Mouse (Mus musculus): ENCODE measurements around the gene Tnfsf14. TPM values are rescaled to one million over a fixed set of nuclear protein-coding genes. Genes with fewer than 3 reads are reported as not detected.

Gene Tnfsf14
- total RNA-seq, 2 experiments from 2014 or later: not detected

DNA sequence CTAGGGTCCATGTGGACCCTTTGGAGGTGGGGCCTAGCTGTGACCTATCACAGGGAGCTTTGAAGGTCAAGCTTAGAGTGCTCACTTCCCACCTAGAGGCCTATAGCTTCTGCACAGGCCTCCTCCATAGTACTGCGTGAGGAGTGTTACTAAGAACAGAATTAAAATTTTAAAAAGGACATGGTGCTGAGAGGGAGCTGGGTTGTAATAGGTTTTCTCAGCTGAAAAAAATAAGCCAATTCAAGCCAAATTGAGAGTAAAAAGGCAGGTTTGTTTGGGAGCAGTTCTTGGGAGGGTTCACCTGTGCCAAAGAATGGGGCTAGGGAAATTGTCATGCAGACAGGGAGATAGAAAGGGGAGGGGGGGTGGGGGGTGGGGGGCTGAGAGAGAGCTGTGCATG, 48.9 kb downstream of the Tnfsf14 start:
- intact Hi-C loops (cut with DNase I): no loop called here
- Histone ChIP-seq H3K4me3 (no peak overlapping the region), H3K27ac (no peak overlapping the region)
- DNase-seq: no peak
- TF ChIP-seq CTCF (IDR thresholded peaks at IDR 0.05): no peak

DNA sequence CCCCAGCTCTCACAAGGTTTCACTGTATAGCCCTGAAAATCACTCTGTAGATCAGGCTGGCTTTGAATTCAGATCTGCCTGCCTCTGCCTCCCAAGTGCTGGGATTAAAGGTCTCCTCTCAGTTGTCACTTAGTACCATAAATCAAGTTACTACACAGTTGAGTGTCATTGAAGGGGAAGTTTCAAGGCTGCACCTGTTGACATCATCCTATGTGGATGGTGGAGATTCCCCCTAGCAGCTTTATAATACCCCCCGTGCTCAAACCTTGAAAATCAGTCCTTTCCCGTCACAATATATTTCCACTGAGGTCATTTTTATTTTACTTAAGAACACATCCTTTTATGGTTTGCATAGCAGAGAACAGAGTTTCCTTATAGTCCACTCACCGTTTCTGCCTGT, 50.3 kb downstream of the Tnfsf14 start:
- intact Hi-C loops (cut with DNase I): no loop called here
- no peak overlapping the region for H3K27ac ChIP-seq

DNA sequence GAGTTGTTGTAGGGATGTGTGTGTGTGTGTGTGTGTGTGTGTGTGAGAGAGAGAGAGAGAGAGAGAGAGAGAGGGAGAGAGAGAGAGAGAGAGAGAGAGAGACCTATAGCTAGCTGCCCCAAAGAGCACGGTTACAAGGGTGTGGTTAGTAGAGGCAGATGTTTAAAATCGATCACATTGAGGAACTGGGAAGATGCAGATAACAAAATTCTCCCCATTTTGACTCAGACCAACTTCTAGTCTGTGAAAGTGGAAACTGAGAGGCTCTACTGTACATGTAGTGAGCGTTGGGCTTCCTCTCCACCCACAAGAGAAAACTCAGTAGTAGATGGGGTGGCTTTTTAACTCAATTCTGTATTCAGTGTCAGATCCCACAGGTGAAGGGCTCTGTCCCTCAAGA, 54.3 kb downstream of the Tnfsf14 start:
- no peak for TF ChIP-seq CTCF (IDR thresholded peaks at IDR 0.05)
- DNase-seq: no peak
- intact Hi-C loops (cut with DNase I): no loop called here
- H3K27ac ChIP-seq: no peak overlapping the region
- H3K4me3 ChIP-seq: no peak overlapping the region

More for the DNA sequence above, 50.3 kb downstream of the Tnfsf14 start:
- DNase-seq: no peak
- no peak for TF ChIP-seq CTCF (IDR thresholded peaks at IDR 0.05)
- H3K4me3 ChIP-seq: no peak overlapping the region

Small RNA genes lying within 50 kb of the gene (microRNA-seq; reads per million reads assigned to microRNA genes)
- not detected for gene Mir6978

Other genes starting within 250 kb of the Tnfsf14 start
- not detected for gene Acer1, start 212.1 kb downstream of the Tnfsf14 start, total RNA-seq (2021)
- 10 to 100 TPM; 33.8 to 40.7 TPM for gene Clpp, start 203.9 kb downstream of the Tnfsf14 start, total RNA-seq (2021)
- gene Alkbh7, start 196.8 kb downstream of the Tnfsf14 start, total RNA-seq (2021): 10 to 100 TPM; 21.8 to 30.4 TPM
- not detected for gene Pspn, start 194.2 kb downstream of the Tnfsf14 start, total RNA-seq (2021)
- 10 to 100 TPM; 15.4 to 17.9 TPM for gene Gtf2f1, start 182.9 kb downstream of the Tnfsf14 start, total RNA-seq (2021)
- gene Gm17949, start 182.7 kb downstream of the Tnfsf14 start, total RNA-seq (2021): not detected
- 10 to 100 TPM; 26.6 to 30.5 TPM for gene Khsrp, start 162.7 kb downstream of the Tnfsf14 start, total RNA-seq (2021)
- not detected for gene Slc25a41, start 152.5 kb downstream of the Tnfsf14 start, total RNA-seq (2021)
- gene Crb3, start 135.1 kb downstream of the Tnfsf14 start, total RNA-seq (2021): not detected
- 10 to 100 TPM; 34.4 to 52.2 TPM for gene Slc25a23, start 134.3 kb downstream of the Tnfsf14 start, total RNA-seq (2021)
- under 1 TPM; 0.22 to 0.56 TPM for gene Dennd1c, start 115.7 kb downstream of the Tnfsf14 start, total RNA-seq (2021)
- 1 to 10 TPM in 1 of 2 experiments, under 1 TPM in 1; 0.64 to 1.7 TPM for gene Tubb4a, start 106.4 kb downstream of the Tnfsf14 start, total RNA-seq (2021)
- gene Tnfsf9, start 88.9 kb downstream of the Tnfsf14 start, total RNA-seq (2021): under 1 TPM; 0.47 to 0.61 TPM
- not detected for gene Cd70, start 44.4 kb downstream of the Tnfsf14 start, total RNA-seq (2021)
- 10 to 100 TPM; 10.3 to 24.5 TPM for gene C3, start 34.0 kb upstream of the Tnfsf14 start, total RNA-seq (2021)
- 10 to 100 TPM; 24.0 to 24.4 TPM for gene Gpr108, start 54.3 kb upstream of the Tnfsf14 start, total RNA-seq (2021)
- gene Trip10, start 55.3 kb upstream of the Tnfsf14 start, total RNA-seq (2021): 100 to 1,000 TPM; 170 to 176 TPM
- gene Vav1, start 84.9 kb upstream of the Tnfsf14 start, total RNA-seq (2021): under 1 TPM; 0.46 to 0.56 TPM
- gene Adgre1, start 164.5 kb upstream of the Tnfsf14 start, total RNA-seq (2021): 1 to 10 TPM; 2.4 to 3.2 TPM